Mouse (Mus musculus): Measurements from ENCODE around the gene Imp3.
"Not testable (repeated sequence)": the region's sequence is repeated elsewhere in the genome, so short reads cannot be mapped to it uniquely, and the experiment has no call there.

Imp3 gene

GRCm38 (mm10) chr9:56937223-56938160, at the start of gene Imp3:
Gene Imp3, plus strand, starts transcription at chr9:56937475.
- DNase-seq: peak; percentile 98

- no peak for DNase-seq
Observed at GRCm38 (mm10) chr9:56887581-56887980, 49.7 kb upstream of the Imp3 start.

GRCm38 (mm10) chr9:56889817-56890216, 47.5 kb upstream of the Imp3 start:
- peak; percentile 94 for DNase-seq

- no peak for DNase-seq
Observed at GRCm38 (mm10) chr9:56890522-56891250, 46.6 kb upstream of the Imp3 start.

- DNase-seq: peak; percentile 88
Observed at GRCm38 (mm10) chr9:56891517-56892011, 45.7 kb upstream of the Imp3 start.

- no peak for DNase-seq
Observed at GRCm38 (mm10) chr9:56892111-56892510, 45.2 kb upstream of the Imp3 start.

- DNase-seq: no peak
Observed at GRCm38 (mm10) chr9:56893313-56893712, 44.0 kb upstream of the Imp3 start.

GRCm38 (mm10) chr9:56894006-56894405, 43.3 kb upstream of the Imp3 start:
- peak; percentile 46 for DNase-seq

GRCm38 (mm10) chr9:56896779-56897178, 40.5 kb upstream of the Imp3 start:
- no peak for DNase-seq

- no peak for DNase-seq
Observed at GRCm38 (mm10) chr9:56899409-56899808, 37.9 kb upstream of the Imp3 start.

GRCm38 (mm10) chr9:56900060-56900459, 37.2 kb upstream of the Imp3 start:
- DNase-seq: no peak

- DNase-seq: no peak
Observed at GRCm38 (mm10) chr9:56900571-56900970, 36.7 kb upstream of the Imp3 start.

GRCm38 (mm10) chr9:56901187-56901586, 36.1 kb upstream of the Imp3 start:
- DNase-seq: no peak

- DNase-seq: no peak
Observed at GRCm38 (mm10) chr9:56903662-56904061, 33.6 kb upstream of the Imp3 start.

- no peak for DNase-seq
Observed at GRCm38 (mm10) chr9:56907549-56907948, 29.7 kb upstream of the Imp3 start.

GRCm38 (mm10) chr9:56909991-56910390, 27.3 kb upstream of the Imp3 start:
- not testable (repeated sequence) for DNase-seq

- DNase-seq: no peak
Observed at GRCm38 (mm10) chr9:56911017-56911416, 26.3 kb upstream of the Imp3 start.

- no peak for DNase-seq
Observed at GRCm38 (mm10) chr9:56913991-56914390, 23.3 kb upstream of the Imp3 start.

- DNase-seq: no peak
Observed at GRCm38 (mm10) chr9:56915116-56915515, 22.2 kb upstream of the Imp3 start.

GRCm38 (mm10) chr9:56915695-56916410, 21.4 kb upstream of the Imp3 start:
- no peak for DNase-seq

GRCm38 (mm10) chr9:56917131-56917530, 20.1 kb upstream of the Imp3 start:
- DNase-seq: no peak

- DNase-seq: no peak
Observed at GRCm38 (mm10) chr9:56918466-56918865, 18.8 kb upstream of the Imp3 start.

GRCm38 (mm10) chr9:56922746-56923145, 14.5 kb upstream of the Imp3 start:
- DNase-seq: no peak

Data from embryo, embryonic 11 days (tissue).